Mouse (Mus musculus) lung, postnatal 0 days (tissue): ENCODE results near the gene S100a11.

ENCODE experiments used
- CTCF ChIP-seq: IDR thresholded peaks from 2 replicates; pipeline ENCODE4 v1.5.1; 2016; ENCODE audit warnings: antibody characterized with exemption, mild to moderate bottlenecking
- EP300 ChIP-seq: IDR thresholded peaks from 2 replicates; pipeline ENCODE4 v1.6.1; 2016; ENCODE audit warnings: antibody characterized with exemption, mild to moderate bottlenecking, control low read depth

DNA sequence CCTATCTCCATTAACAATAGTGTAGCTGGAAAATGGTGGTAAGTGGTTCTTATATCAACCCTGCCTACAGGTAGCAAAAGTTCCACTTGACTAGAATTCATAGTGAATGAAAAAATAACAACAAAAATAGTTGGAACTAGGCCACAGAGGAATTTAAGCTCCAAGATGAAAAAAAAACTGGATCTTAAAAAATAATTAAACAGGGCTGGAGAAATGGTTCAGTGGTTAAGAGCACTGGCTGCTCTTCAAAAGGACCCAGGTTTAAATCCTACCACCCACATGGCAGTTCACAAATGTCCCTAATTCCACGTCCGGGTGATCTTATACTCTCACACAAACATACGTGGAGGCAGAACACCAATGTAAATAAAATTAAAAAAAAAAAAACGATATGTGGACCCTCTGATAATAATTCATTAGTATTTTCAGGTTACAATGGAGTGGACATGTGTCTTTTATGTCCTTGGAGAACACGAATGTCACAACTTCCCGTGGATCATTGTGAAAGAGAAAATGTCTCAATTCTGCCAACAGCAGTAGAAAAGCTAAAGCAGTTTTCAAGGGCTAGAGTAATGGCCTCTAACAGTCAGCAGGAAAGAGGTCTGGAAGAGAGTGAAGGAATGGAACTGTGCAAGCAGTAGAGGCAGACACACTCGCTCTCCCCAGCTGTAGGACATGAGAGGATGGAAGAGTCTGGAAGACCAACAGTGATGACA is 7.7 kb upstream of the S100a11 start:
- TF ChIP-seq CTCF (no peak), EP300 (no peak)
